ENCODE assay signal across 8 mouse cellular contexts in genomic region chr7:141291921-141292582, GRCm38 (mm10). TPM values are rescaled to one million over a fixed set of nuclear protein-coding genes. Genes with fewer than 3 reads are reported as not detected.
DNase-seq lines count a peak whose midpoint lies in the region; ATAC-seq lines count a peak whose summit lies in the region.

Gene Drd4, plus strand, starts transcription at chr7:141292006.

- no peak within 1 kb of the TSS for H3K27ac ChIP-seq in heart, embryonic 14.5 days (replicated peaks in 1 of 2; ENCODE audit: control insufficient read depth in 1 of 2, insufficient read depth in 1 of 2, low read depth in 2 of 2, low read length in 2 of 2)
- no peak within 1 kb of the TSS for H3K27ac ChIP-seq in forebrain, embryonic 15.5 days (replicated peaks)
- H3K27ac ChIP-seq in liver, embryonic 11.5 days (ENCODE audit: low read depth, low read length): no peak within 1 kb of the TSS

- 3% methylated on average over 35 of the region's 46 CpGs for WGBS in heart, embryonic 14.5 days
- WGBS in forebrain, embryonic 15.5 days: under 1% methylated on average over 42 of the region's 46 CpGs
- WGBS in liver, embryonic 11.5 days: 3% methylated on average over 46 of the region's 46 CpGs

- no peak; the same call in 1 of the 2 replicates for ATAC-seq in heart, embryonic 14.5 days (ENCODE audit: insufficient number of reproducible peaks, insufficient read depth, low FRiP score, low read depth)
- peak; percentile 83 for ATAC-seq in forebrain, embryonic 15.5 days (replicated peaks)
- 0 out of 2 replicates have a peak, but pooled peaks have one; percentile 39 for ATAC-seq in liver, embryonic 11.5 days (replicated peaks; ENCODE audit: low FRiP score)

- peaks cover 4% of the 10 kb centered on the region for H3K36me3 ChIP-seq in heart, embryonic 14.5 days (ENCODE audit: control insufficient read depth, insufficient read depth, low read length)
- H3K36me3 ChIP-seq in forebrain, embryonic 15.5 days: peaks cover 8% of the 10 kb centered on the region
- no peaks in the 10 kb centered on the region for H3K36me3 ChIP-seq in liver, embryonic 11.5 days (ENCODE audit: control insufficient read depth, insufficient read depth, low read length)

- peaks cover 4 to 22% of the 10 kb centered on the region in 2 experiments; a peak in 3 of 4 replicates for H3K4me1 ChIP-seq in heart, embryonic 14.5 days (ENCODE audit: control insufficient read depth in 2 of 2, insufficient read depth in 2 of 2, low read length in 2 of 2)
- H3K4me1 ChIP-seq in forebrain, embryonic 15.5 days: peaks cover 25% of the 10 kb centered on the region
- peaks cover 9% of the 10 kb centered on the region for H3K4me1 ChIP-seq in liver, embryonic 11.5 days (replicated peaks; ENCODE audit: control insufficient read depth, insufficient read depth, low read length)

- H3K9me3 ChIP-seq in heart, embryonic 14.5 days (ENCODE audit: control insufficient read depth, low read length): no peaks in the 10 kb centered on the region
- no peaks in the 10 kb centered on the region for H3K9me3 ChIP-seq in forebrain, embryonic 15.5 days
- H3K9me3 ChIP-seq in liver, embryonic 11.5 days (ENCODE audit: control insufficient read depth, low read length): no peaks in the 10 kb centered on the region

- peak within 1 kb of the TSS; percentile 44 for H3K9ac ChIP-seq in heart, embryonic 14.5 days (ENCODE audit: low read length)
- peak within 1 kb of the TSS; percentile 65 for H3K9ac ChIP-seq in forebrain, embryonic 15.5 days (replicated peaks)
- peak within 1 kb of the TSS; percentile 47; the same call in 1 of the 2 replicates for H3K9ac ChIP-seq in liver, embryonic 11.5 days (ENCODE audit: low read depth, low read length)

- peak within 1 kb of the TSS; percentile 35 to 39 for H3K4me3 ChIP-seq in heart, embryonic 14.5 days (ENCODE audit: control insufficient read depth in 1 of 2, insufficient read depth in 1 of 2, low read depth in 1 of 2, low read length in 2 of 2)
- H3K4me3 ChIP-seq in forebrain, embryonic 15.5 days: peak within 1 kb of the TSS; percentile 57
- peak within 1 kb of the TSS; percentile 46 for H3K4me3 ChIP-seq in liver, embryonic 11.5 days (ENCODE audit: low read depth, low read length)

- H3K4me2 ChIP-seq in heart, embryonic 14.5 days (ENCODE audit: low read length): peak within 1 kb of the TSS; percentile 75
- H3K4me2 ChIP-seq in forebrain, embryonic 15.5 days (replicated peaks): peak within 1 kb of the TSS; percentile 96
- H3K4me2 ChIP-seq in liver, embryonic 11.5 days: peak within 1 kb of the TSS; percentile 73

- DNase-seq in heart, adult 11 months: no peak
- DNase-seq in Muller cell, postnatal 12 days (ENCODE audit: inconsistent ontology term): peak; percentile 68
- DNase-seq in liver, embryonic 11.5 days (ENCODE audit: low spot score): peak; percentile 62
- DNase-seq in right cerebral cortex, postnatal 10 days (ENCODE audit: low spot score in 2 of 2): peak; percentile 44 to 47
- DNase-seq in thymus, postnatal 14 days: no peak
- no peak for DNase-seq in urinary bladder, postnatal 4 days (ENCODE audit: low spot score in 2 of 2)

- H3K27me3 ChIP-seq in heart, embryonic 14.5 days (ENCODE audit: control insufficient read depth, insufficient read depth, low read length): peaks cover 63% of the 10 kb centered on the region
- peaks cover 56% of the 10 kb centered on the region for H3K27me3 ChIP-seq in forebrain, embryonic 15.5 days
- peaks cover 66% of the 10 kb centered on the region for H3K27me3 ChIP-seq in liver, embryonic 11.5 days (replicated peaks; ENCODE audit: control insufficient read depth, insufficient read depth, low read length)

RNA-seq across cellular contexts. Expression of gene Drd4, which starts in this region (rescaled TPM):
- polyA plus RNA-seq in heart, embryonic 14.5 days (2014; fragmentation: Nextera tagmentation; extraction: Ambion mirVana): not detected in 2 replicates
- 0.64 and 0.78 TPM in 2 replicates for polyA plus RNA-seq in forebrain, embryonic 15.5 days (2015; fragmentation: Nextera tagmentation; extraction: Ambion mirVana)
- polyA plus RNA-seq in liver, embryonic 11.5 days (2014; fragmentation: Nextera tagmentation; extraction: Ambion mirVana): 0.16 and 0.17 TPM in 2 replicates

Comparison
In these comparisons a context has a peak if more than half of its experiments do, and no peak if none do; other contexts are left out.
1. Peak in ATAC-seq, H3K4me3 ChIP-seq, H3K9ac ChIP-seq and H3K4me2 ChIP-seq in forebrain, embryonic 15.5 days; RNA of the gene not detected or under 1 TPM.
2. Peak in DNase-seq, ATAC-seq, H3K4me3 ChIP-seq, H3K9ac ChIP-seq and H3K4me2 ChIP-seq in liver, embryonic 11.5 days; RNA of the gene not detected or under 1 TPM.
3. DNase-seq: peak in Muller cell, postnatal 12 days (single experiment) and right cerebral cortex, postnatal 10 days (2 of 2); none in heart, adult 11 months (single experiment), thymus, postnatal 14 days (single experiment) and urinary bladder, postnatal 4 days (0 of 2).
4. Peak in every context shown above with its lines, with median percentiles within 50 percentile points of each other: H3K4me2 ChIP-seq, H3K4me3 ChIP-seq and H3K9ac ChIP-seq.